Mouse (Mus musculus): Measurements from ENCODE around the gene Epha6. TPM values are rescaled to one million over a fixed set of nuclear protein-coding genes. Genes with fewer than 3 reads are reported as not detected.

Epha6 gene
- total and polyA plus RNA-seq, 3 experiments: 0.11 TPM; not detected in 2

DNA sequence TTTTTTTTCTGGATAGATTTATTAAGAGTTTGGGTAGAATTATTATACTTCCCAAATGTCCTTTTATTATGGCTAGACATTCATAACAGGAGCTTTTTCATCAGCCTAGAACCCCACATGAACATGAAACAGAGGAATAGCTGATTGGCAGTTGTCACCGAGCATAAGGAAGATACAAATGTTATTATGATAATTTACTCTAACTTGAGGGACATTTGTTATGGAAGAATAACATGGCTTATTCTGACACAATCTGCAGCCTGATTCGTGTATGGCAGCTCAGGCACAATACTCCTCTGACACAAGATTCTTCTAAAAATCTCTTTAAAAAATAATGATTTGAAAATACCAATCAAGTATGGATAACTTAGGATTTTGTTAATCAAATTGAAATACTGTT, 347.7 kb downstream of the Epha6 start:
- ATAC-seq (ENCODE audit: extremely low read depth, insufficient number of reproducible peaks, low FRiP score, poor library complexity, severe bottlenecking) (no peak), DNase-seq (ENCODE audit: low spot score) (no peak)
- no peaks in the 10 kb centered on the region for H3K27me3 ChIP-seq (ENCODE audit: insufficient read depth, low read length)
- peaks cover 4% of the 10 kb centered on the region; the same call in 1 of the 2 replicates for H3K4me1 ChIP-seq (ENCODE audit: insufficient read depth, low read depth, low read length)
- no peak overlapping the region for H3K4me3 ChIP-seq (ENCODE audit: low read depth, low read length)
- H3K9me3 ChIP-seq (replicated peaks): no peaks in the 10 kb centered on the region
- TF ChIP-seq CTCF (IDR thresholded peaks at IDR 0.05; ENCODE audit: low read depth, low read length) (no peak), TAL1 (conservative IDR thresholded peaks at IDR 0.05; ENCODE audit: low read depth, low read length) (no peak), GATA2 (IDR thresholded peaks at IDR 0.05; ENCODE audit: borderline replicate concordance, low read depth, low read length) (no peak), POLR2AphosphoS5 (IDR thresholded peaks at IDR 0.05; ENCODE audit: insufficient replicate concordance, low read depth, low read length) (no peak), GATA1 (IDR thresholded peaks at IDR 0.05; ENCODE audit: borderline replicate concordance, low read length) (no peak)
- no peaks in the 10 kb centered on the region for H3K36me3 ChIP-seq (replicated peaks)

DNA sequence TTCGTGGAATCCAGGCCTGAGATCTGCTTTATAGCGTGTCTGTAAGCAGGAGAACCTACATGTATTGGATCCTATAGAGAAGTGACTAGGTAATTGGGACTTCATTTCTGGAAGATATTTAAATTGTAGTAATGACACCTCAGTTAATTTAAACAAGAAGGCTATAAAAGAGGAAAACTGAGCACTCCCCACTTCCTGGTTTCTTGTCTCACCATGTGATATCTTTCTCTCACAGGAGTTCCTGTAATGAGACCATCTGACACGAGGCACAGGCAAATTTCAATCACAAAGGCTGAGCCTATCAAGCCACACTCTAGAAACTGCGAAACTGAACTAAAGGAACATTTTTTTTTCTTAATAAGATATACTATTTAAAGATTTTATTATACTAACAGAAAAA, 348.3 kb downstream of the Epha6 start:
- no peaks in the 10 kb centered on the region for H3K36me3 ChIP-seq (replicated peaks)
- no peaks in the 10 kb centered on the region for H3K9me3 ChIP-seq (replicated peaks)
- H3K4me1 ChIP-seq (ENCODE audit: insufficient read depth, low read depth, low read length): peaks cover 4% of the 10 kb centered on the region; the same call in 1 of the 2 replicates
- DNase-seq (ENCODE audit: low spot score) (no peak), ATAC-seq (ENCODE audit: extremely low read depth, insufficient number of reproducible peaks, low FRiP score, poor library complexity, severe bottlenecking) (peak; percentile 73)
- no peak overlapping the region for H3K4me3 ChIP-seq (ENCODE audit: low read depth, low read length)
- TF ChIP-seq TAL1 (conservative IDR thresholded peaks at IDR 0.05; ENCODE audit: low read depth, low read length): no peak
- H3K27me3 ChIP-seq (ENCODE audit: insufficient read depth, low read length): no peaks in the 10 kb centered on the region

DNA sequence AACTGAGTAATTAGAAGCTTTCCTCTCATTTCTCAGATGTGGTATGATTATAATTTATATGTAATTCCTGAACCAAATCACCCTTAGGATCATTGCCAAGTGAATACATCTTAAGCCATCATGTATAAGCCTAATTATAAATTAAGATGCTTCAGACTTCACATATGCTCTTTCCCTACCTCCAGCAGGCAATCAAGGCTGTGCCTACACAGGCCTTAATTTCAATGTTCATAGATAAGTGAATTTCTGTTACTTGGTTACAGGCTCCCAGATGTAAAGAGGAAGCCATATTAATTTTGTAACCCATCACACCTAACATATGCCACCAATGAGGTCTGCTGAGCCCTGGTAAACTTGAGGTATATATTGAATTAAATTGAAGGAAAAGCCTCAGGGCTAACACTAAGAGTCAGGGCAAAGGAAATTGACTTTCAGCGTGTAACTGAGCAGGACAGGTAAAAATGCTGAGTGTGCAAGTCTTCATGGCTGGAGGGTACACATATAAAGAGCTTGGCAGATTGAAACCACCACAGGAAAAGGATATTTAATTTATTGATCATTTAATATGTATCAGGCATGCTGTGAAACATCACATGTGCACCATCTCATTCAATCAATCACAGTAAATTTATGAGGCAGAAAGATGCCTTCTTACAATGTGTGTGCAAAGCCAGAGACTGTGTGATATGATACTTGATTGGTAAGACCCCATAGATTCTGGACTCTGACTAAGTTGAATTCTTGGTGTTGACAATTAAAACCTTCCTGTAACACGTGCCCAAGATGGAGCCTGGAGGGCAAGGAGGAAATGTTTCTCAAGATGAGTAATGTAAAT, 365.8 kb downstream of the Epha6 start:
- Histone ChIP-seq H3K4me1 (ENCODE audit: insufficient read depth, low read depth, low read length) (peaks cover 14% of the 10 kb centered on the region), H3K9me3 (replicated peaks) (no peaks in the 10 kb centered on the region), H3K36me3 (replicated peaks) (no peaks in the 10 kb centered on the region), H3K27me3 (ENCODE audit: insufficient read depth, low read length) (no peaks in the 10 kb centered on the region), H3K4me3 (ENCODE audit: low read depth, low read length) (no peak overlapping the region)
- DNase-seq (ENCODE audit: low spot score): no peak
- TF ChIP-seq POLR2AphosphoS5 (IDR thresholded peaks at IDR 0.05; ENCODE audit: insufficient replicate concordance, low read depth, low read length): no peak
- ATAC-seq (ENCODE audit: extremely low read depth, insufficient number of reproducible peaks, low FRiP score, poor library complexity, severe bottlenecking): no peak

DNA sequence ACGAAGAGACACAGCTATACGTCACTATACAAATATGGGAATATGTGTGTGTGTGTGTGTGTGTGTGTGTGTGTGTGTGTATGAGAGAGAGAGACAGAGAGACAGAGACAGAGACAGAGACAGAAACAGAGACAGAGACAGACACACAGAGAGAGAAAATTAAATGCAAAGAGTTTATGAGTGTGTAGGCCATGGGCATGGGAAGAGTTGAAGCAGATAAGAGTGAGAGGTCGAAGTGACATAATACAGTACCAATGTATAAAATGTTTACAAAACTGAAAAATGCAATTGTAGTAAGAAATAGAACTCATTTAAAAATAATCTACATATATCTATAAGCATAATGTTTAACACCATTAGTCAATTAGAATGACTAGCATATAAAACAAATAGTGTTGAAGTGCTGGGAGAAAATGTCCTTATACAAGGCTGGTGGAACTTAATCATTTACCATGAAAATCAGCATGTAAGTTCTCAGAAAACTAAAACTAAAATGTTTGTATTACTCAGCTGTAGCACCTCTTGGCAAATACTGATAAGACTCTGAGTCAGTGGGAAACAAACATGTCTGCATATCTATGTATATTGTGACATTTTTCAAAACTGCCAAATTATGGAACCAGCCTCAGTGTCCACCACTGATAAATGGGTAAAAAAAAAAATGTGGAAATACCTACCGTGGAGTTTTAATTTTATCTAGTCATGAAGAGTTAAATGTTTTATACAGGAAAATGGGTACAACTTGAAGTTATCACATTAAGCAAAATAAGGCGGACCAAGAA, 371.2 kb downstream of the Epha6 start:
- Histone ChIP-seq H3K27me3 (ENCODE audit: insufficient read depth, low read length) (no peaks in the 10 kb centered on the region), H3K9me3 (replicated peaks) (no peaks in the 10 kb centered on the region), H3K36me3 (replicated peaks) (no peaks in the 10 kb centered on the region), H3K4me1 (ENCODE audit: insufficient read depth, low read depth, low read length) (peaks cover 15% of the 10 kb centered on the region), H3K4me3 (ENCODE audit: low read depth, low read length) (no peak overlapping the region)
- DNase-seq (ENCODE audit: low spot score) (no peak), ATAC-seq (ENCODE audit: extremely low read depth, insufficient number of reproducible peaks, low FRiP score, poor library complexity, severe bottlenecking) (peak; percentile 92)
- TF ChIP-seq GATA2 (IDR thresholded peaks at IDR 0.05; ENCODE audit: borderline replicate concordance, low read depth, low read length) (no peak), TAL1 (conservative IDR thresholded peaks at IDR 0.05; ENCODE audit: low read depth, low read length) (peak; percentile 45)

DNA sequence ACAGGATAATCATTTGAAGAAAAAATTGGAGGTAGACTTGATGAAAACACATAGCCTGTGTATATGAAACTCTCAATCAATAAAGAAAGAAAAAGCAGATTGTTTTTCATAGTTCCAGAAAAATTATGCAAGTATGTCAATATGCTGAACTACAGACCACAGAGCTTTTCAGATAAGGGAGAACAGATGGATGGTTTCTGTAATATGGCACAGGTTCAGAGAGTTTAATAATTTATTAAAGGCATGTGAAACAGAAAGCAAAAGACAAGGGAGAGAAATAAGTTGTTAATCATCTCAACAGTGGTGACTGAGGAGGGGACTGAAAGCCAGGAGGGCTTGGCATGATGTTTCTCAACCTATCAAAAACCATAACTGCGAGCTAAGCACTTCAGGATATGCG, 372.3 kb downstream of the Epha6 start:
- Histone ChIP-seq H3K36me3 (replicated peaks) (no peaks in the 10 kb centered on the region), H3K4me1 (ENCODE audit: insufficient read depth, low read depth, low read length) (peaks cover 15% of the 10 kb centered on the region), H3K27me3 (ENCODE audit: insufficient read depth, low read length) (no peaks in the 10 kb centered on the region), H3K9me3 (replicated peaks) (no peaks in the 10 kb centered on the region), H3K4me3 (ENCODE audit: low read depth, low read length) (no peak overlapping the region)
- ATAC-seq (ENCODE audit: extremely low read depth, insufficient number of reproducible peaks, low FRiP score, poor library complexity, severe bottlenecking) (no peak), DNase-seq (ENCODE audit: low spot score) (no peak)
- TF ChIP-seq CTCF (IDR thresholded peaks at IDR 0.05; ENCODE audit: low read depth, low read length): no peak
- TF ChIP-seq POLR2AphosphoS5 (IDR thresholded peaks at IDR 0.05; ENCODE audit: insufficient replicate concordance, low read depth, low read length): no peak
- no peak for TF ChIP-seq GATA1 (IDR thresholded peaks at IDR 0.05; ENCODE audit: borderline replicate concordance, low read length)
- TF ChIP-seq GATA2 (IDR thresholded peaks at IDR 0.05; ENCODE audit: borderline replicate concordance, low read depth, low read length): no peak
- no peak for TF ChIP-seq TAL1 (conservative IDR thresholded peaks at IDR 0.05; ENCODE audit: low read depth, low read length)

DNA sequence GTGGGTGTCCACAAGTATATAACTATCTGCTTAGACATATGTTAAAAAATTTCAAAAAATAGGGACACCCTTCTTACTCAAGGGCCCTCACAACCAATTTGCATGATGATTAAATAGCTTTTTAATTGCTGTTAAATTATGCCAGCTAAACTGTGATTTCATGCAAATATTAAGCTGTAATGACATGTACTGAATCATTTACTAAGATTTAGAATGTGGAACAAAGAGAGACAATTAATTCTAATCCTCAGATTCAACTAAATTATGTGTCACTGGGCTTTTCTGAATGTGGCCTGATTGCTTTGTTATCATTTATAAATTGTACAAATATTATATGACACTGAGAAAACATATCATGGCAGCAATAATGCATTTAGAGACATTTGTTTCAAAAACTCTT, 396.2 kb downstream of the Epha6 start:
- Histone ChIP-seq H3K4me1 (ENCODE audit: insufficient read depth, low read depth, low read length) (no peaks in the 10 kb centered on the region), H3K9me3 (replicated peaks) (no peaks in the 10 kb centered on the region), H3K36me3 (replicated peaks) (no peaks in the 10 kb centered on the region), H3K4me3 (ENCODE audit: low read depth, low read length) (no peak overlapping the region), H3K27me3 (ENCODE audit: insufficient read depth, low read length) (no peaks in the 10 kb centered on the region)
- no peak for DNase-seq (ENCODE audit: low spot score)
- TF ChIP-seq GATA1 (IDR thresholded peaks at IDR 0.05; ENCODE audit: borderline replicate concordance, low read length) (no peak), POLR2AphosphoS5 (IDR thresholded peaks at IDR 0.05; ENCODE audit: insufficient replicate concordance, low read depth, low read length) (no peak), GATA2 (IDR thresholded peaks at IDR 0.05; ENCODE audit: borderline replicate concordance, low read depth, low read length) (no peak), TAL1 (conservative IDR thresholded peaks at IDR 0.05; ENCODE audit: low read depth, low read length) (no peak), CTCF (IDR thresholded peaks at IDR 0.05; ENCODE audit: low read depth, low read length) (no peak)
- no peak for ATAC-seq (ENCODE audit: extremely low read depth, insufficient number of reproducible peaks, low FRiP score, poor library complexity, severe bottlenecking)
